Mouse (Mus musculus) embryo, embryonic 10.5 days (tissue): ENCODE data around the gene Fcrl5.
A peak's percentile ranks its signal among the peaks of the same experiment; 100 is the strongest.
"Not testable (repeated sequence)": the region's sequence is repeated elsewhere in the genome, so short reads cannot be mapped to it uniquely, and the experiment has no call there.

Source experiments
- DNase-seq: peaks from one replicate; pipeline ENCODE4 v3.0.0-alpha.2; 2015; ENCODE audit warnings: low spot score

Gene Fcrl5

GRCm38 (mm10) chr3:87435479-87435878, at the start of gene Fcrl5:
Gene Fcrl5, plus strand, starts transcription at chr3:87435773.
- DNase-seq, result no peak

GRCm38 (mm10) chr3:87390935-87391334, 44.6 kb upstream of the Fcrl5 start:
- DNase-seq, result no peak

- DNase-seq, result no peak
Measured at GRCm38 (mm10) chr3:87398809-87399208, 36.8 kb upstream of the Fcrl5 start.

GRCm38 (mm10) chr3:87399906-87400305, 35.7 kb upstream of the Fcrl5 start:
- DNase-seq, result no peak

- no peak for DNase-seq
Measured at GRCm38 (mm10) chr3:87401321-87401720, 34.3 kb upstream of the Fcrl5 start.

- DNase-seq, result peak; percentile 63
Measured at GRCm38 (mm10) chr3:87408171-87408570, 27.4 kb upstream of the Fcrl5 start.

- DNase-seq, result no peak
Measured at GRCm38 (mm10) chr3:87409196-87409935, 26.2 kb upstream of the Fcrl5 start.

- DNase-seq, result no peak
Measured at GRCm38 (mm10) chr3:87410605-87411004, 25.0 kb upstream of the Fcrl5 start.

- DNase-seq, result peak; percentile 59
Measured at GRCm38 (mm10) chr3:87411150-87411549, 24.4 kb upstream of the Fcrl5 start.

GRCm38 (mm10) chr3:87420645-87421044, 14.9 kb upstream of the Fcrl5 start:
- no peak for DNase-seq

- no peak for DNase-seq
Measured at GRCm38 (mm10) chr3:87422386-87422910, 13.1 kb upstream of the Fcrl5 start.

GRCm38 (mm10) chr3:87440586-87440985, 5.0 kb downstream of the Fcrl5 start:
- DNase-seq, result no peak

GRCm38 (mm10) chr3:87443968-87444367, 8.4 kb downstream of the Fcrl5 start:
- DNase-seq, result no peak

GRCm38 (mm10) chr3:87465454-87465853, 29.9 kb downstream of the Fcrl5 start:
- DNase-seq, result no peak

GRCm38 (mm10) chr3:87467011-87467410, 31.4 kb downstream of the Fcrl5 start:
- DNase-seq, result no peak

- DNase-seq, result no peak
Measured at GRCm38 (mm10) chr3:87467416-87467815, 31.8 kb downstream of the Fcrl5 start.

- not testable (repeated sequence) for DNase-seq
Measured at GRCm38 (mm10) chr3:87477948-87478347, 42.4 kb downstream of the Fcrl5 start.

GRCm38 (mm10) chr3:87478596-87478995, 43.0 kb downstream of the Fcrl5 start:
- DNase-seq, result not testable (repeated sequence)

GRCm38 (mm10) chr3:87479230-87479629, 43.7 kb downstream of the Fcrl5 start:
- DNase-seq, result not testable (repeated sequence)

GRCm38 (mm10) chr3:87487392-87487791, 51.8 kb downstream of the Fcrl5 start:
- DNase-seq, result no peak

GRCm38 (mm10) chr3:87487911-87488310, 52.3 kb downstream of the Fcrl5 start:
- no peak for DNase-seq

- DNase-seq, result no peak
Measured at GRCm38 (mm10) chr3:87498266-87498665, 62.7 kb downstream of the Fcrl5 start.

- peak; percentile 90 for DNase-seq
Measured at GRCm38 (mm10) chr3:87499072-87499471, 63.5 kb downstream of the Fcrl5 start.
